23 mouse cellular contexts compared by ENCODE assay signal in the genomic region with DNA sequence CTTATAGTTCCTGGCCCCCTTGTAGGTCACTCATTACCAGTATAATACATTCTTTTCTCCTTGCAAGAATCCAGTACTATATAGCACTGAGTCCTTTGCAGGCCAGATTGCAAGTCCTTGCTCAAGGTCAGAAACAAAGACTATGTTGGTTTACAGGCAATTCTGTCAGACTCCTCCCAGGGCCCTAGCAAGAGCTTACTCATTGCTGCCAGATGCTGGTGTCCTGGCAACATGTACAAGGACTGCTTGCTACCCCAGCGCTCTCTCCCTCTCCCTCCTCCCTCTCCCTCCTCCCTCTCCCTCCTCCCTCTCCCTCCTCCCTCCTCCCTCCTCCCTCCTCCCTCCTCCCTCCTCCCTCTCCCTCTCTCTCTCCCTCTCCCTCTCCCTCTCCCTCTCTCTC. TPM values are rescaled to one million over a fixed set of nuclear protein-coding genes. Genes with fewer than 3 reads are reported as not detected.
DNase-seq lines count a peak whose midpoint lies in the region; ATAC-seq and TF ChIP-seq lines count a peak whose summit lies in the region.
"Had no signal": no experiment of that assay in that cellular context is flagged by ENCODE, and none has a peak within 500 bp of the region (broad histone marks: within the 10 kb centered on the region; RNA-seq: fewer than 3 reads in every experiment).

No protein-coding gene starts in this region.

- no peak overlapping the region for H3K27ac ChIP-seq in midbrain, postnatal 0 days (ENCODE audit: low read depth, low read length)
- no peak overlapping the region for H3K27ac ChIP-seq in midbrain, embryonic 16.5 days (ENCODE audit: low read length)
- H3K27ac ChIP-seq: forebrain, embryonic 10.5 days; heart, embryonic 10.5 days; hindbrain, embryonic 13.5 days; intestine, embryonic 15.5 days; liver, embryonic 14.5 days; lung, embryonic 15.5 days; midbrain, embryonic 10.5 days; neural tube, embryonic 12.5 days had no signal

- no peaks in the 10 kb centered on the region for H3K36me3 ChIP-seq in midbrain, postnatal 0 days (ENCODE audit: insufficient read depth, low read length)
- H3K36me3 ChIP-seq in midbrain, embryonic 16.5 days (ENCODE audit: control insufficient read depth, insufficient read depth, low read length), result no peaks in the 10 kb centered on the region
- H3K36me3 ChIP-seq: forebrain, embryonic 10.5 days; heart, embryonic 10.5 days; hindbrain, embryonic 13.5 days; intestine, embryonic 15.5 days; lung, embryonic 15.5 days; midbrain, embryonic 10.5 days; neural tube, embryonic 12.5 days had no signal

- H3K9me3 ChIP-seq in midbrain, postnatal 0 days (ENCODE audit: low read length), result no peaks in the 10 kb centered on the region
- H3K9me3 ChIP-seq in midbrain, embryonic 16.5 days (replicated peaks; ENCODE audit: control insufficient read depth, low read length, poor library complexity, severe bottlenecking), result no peaks in the 10 kb centered on the region
- H3K9me3 ChIP-seq: forebrain, embryonic 10.5 days; heart, embryonic 10.5 days; hindbrain, embryonic 13.5 days; intestine, embryonic 15.5 days; lung, embryonic 15.5 days; midbrain, embryonic 10.5 days; neural tube, embryonic 12.5 days had no signal

- H3K9ac ChIP-seq in midbrain, postnatal 0 days (replicated peaks; ENCODE audit: low read length, poor library complexity, severe bottlenecking), result no peak overlapping the region
- no peak overlapping the region for H3K9ac ChIP-seq in midbrain, embryonic 16.5 days (ENCODE audit: low read depth, low read length)
- H3K9ac ChIP-seq: forebrain, postnatal 0 days; hindbrain, embryonic 13.5 days; intestine, embryonic 15.5 days; liver, embryonic 14.5 days; lung, embryonic 15.5 days; neural tube, embryonic 12.5 days had no signal

- 56% methylated on average over 1 of the region's 1 CpGs for WGBS in midbrain, postnatal 0 days
- 64% methylated on average over 1 of the region's 1 CpGs for WGBS in midbrain, embryonic 16.5 days

- no peaks in the 10 kb centered on the region for H3K4me1 ChIP-seq in midbrain, postnatal 0 days (ENCODE audit: insufficient read depth, low read length)
- H3K4me1 ChIP-seq in midbrain, embryonic 16.5 days (ENCODE audit: control insufficient read depth, insufficient read depth, low read length), result no peaks in the 10 kb centered on the region
- H3K4me1 ChIP-seq: forebrain, embryonic 10.5 days; heart, embryonic 10.5 days; hindbrain, embryonic 13.5 days; intestine, embryonic 15.5 days; lung, embryonic 15.5 days; midbrain, embryonic 10.5 days; neural tube, embryonic 12.5 days had no signal

- ATAC-seq in midbrain, postnatal 0 days (ENCODE audit: low FRiP score), result no peak
- ATAC-seq in midbrain, embryonic 16.5 days, result no peak
- ATAC-seq in inflammation-experienced regulatory T-cells, adult 6 months, result no peak
- ATAC-seq: forebrain, postnatal 0 days; intestine, embryonic 15.5 days had no signal

- no peak overlapping the region for H3K4me3 ChIP-seq in midbrain, postnatal 0 days (ENCODE audit: low read depth, low read length)
- H3K4me3 ChIP-seq in midbrain, embryonic 16.5 days (ENCODE audit: low read depth, low read length), result no peak overlapping the region
- H3K4me3 ChIP-seq: forebrain, embryonic 10.5 days; heart, embryonic 10.5 days; hindbrain, embryonic 13.5 days; intestine, embryonic 15.5 days; lung, embryonic 15.5 days; midbrain, embryonic 10.5 days; neural tube, embryonic 12.5 days had no signal

- no peak for TF ChIP-seq CTCF in midbrain, postnatal 0 days (IDR thresholded peaks at IDR 0.05)

- H3K27me3 ChIP-seq in midbrain, postnatal 0 days (ENCODE audit: insufficient read depth, low read length), result no peaks in the 10 kb centered on the region
- no peaks in the 10 kb centered on the region; the same call in 1 of the 2 replicates for H3K27me3 ChIP-seq in midbrain, embryonic 16.5 days (ENCODE audit: control insufficient read depth, insufficient read depth, low read depth, low read length)
- H3K27me3 ChIP-seq: CH12.LX; intestine, embryonic 15.5 days; lung, embryonic 15.5 days; neural tube, embryonic 12.5 days had no signal

- peak; percentile 24 for DNase-seq in adrenal gland, postnatal 10 days
- no peak for DNase-seq in adrenal gland, adult 8-10 months
- DNase-seq in midbrain, postnatal 0 days (ENCODE audit: low spot score), result peak; percentile 47
- peak; percentile 67 for DNase-seq in brain, adult 2 months (ENCODE audit: low read depth, low spot score)
- DNase-seq in urinary bladder, postnatal 36 days (ENCODE audit: low spot score in 2 of 2), result no peak
- DNase-seq: cerebellum, adult 11-12 months; cerebellum, postnatal 25 days; embryo, embryonic 11 days; forebrain, postnatal 0 days; heart, postnatal 14 days; lung, postnatal 4 days; thymus, postnatal 25 days had no signal

- H3K4me2 ChIP-seq in midbrain, postnatal 0 days (ENCODE audit: low read depth, low read length, poor library complexity, severe bottlenecking), result no peak overlapping the region
- no peak overlapping the region for H3K4me2 ChIP-seq in midbrain, embryonic 16.5 days (ENCODE audit: low read length)
- H3K4me2 ChIP-seq: hindbrain, embryonic 13.5 days; intestine, embryonic 15.5 days; lung, embryonic 15.5 days; neural tube, embryonic 12.5 days had no signal

RNA-seq across cellular contexts. Expression of a gene that starts 56.0 kb away (rescaled TPM):
- total RNA-seq in adrenal gland, postnatal 10 days (2021), result 10 to 100 TPM; 11.0 to 12.4 TPM
- 10 to 100 TPM; 11.0 to 17.8 (median 14.9) TPM for total RNA-seq in adrenal gland, adult 8-10 months (2022)
- total RNA-seq in midbrain, postnatal 0 days (2014; rRNA removed), result 13.1 and 16.9 TPM in 2 replicates
- 8.0 and 9.0 TPM in 2 replicates for polyA plus RNA-seq in midbrain, postnatal 0 days (2015; fragmentation: Nextera tagmentation; extraction: Ambion mirVana)
- polyA plus RNA-seq in midbrain, embryonic 16.5 days (2015; fragmentation: Nextera tagmentation; extraction: Ambion mirVana), result 11.1 and 11.6 TPM in 2 replicates
- 10 to 100 TPM; 11.8 to 16.1 (median 13.2) TPM for polyA plus RNA-seq in inflammation-experienced regulatory T-cells, adult 6 months (2017; shearing (Covaris generic))

RNA-seq across cellular contexts. Expression of a gene that starts 56.3 kb away (rescaled TPM):
- total RNA-seq in adrenal gland, postnatal 10 days (2021), result 10 to 100 TPM; 17.2 to 26.9 TPM
- 10 to 100 TPM; 14.7 to 31.5 (median 22.8) TPM for total RNA-seq in adrenal gland, adult 8-10 months (2022)
- total RNA-seq in midbrain, postnatal 0 days (2014; rRNA removed), result 4.6 and 4.9 TPM in 2 replicates
- 10.7 and 15.1 TPM in 2 replicates for polyA plus RNA-seq in midbrain, postnatal 0 days (2015; fragmentation: Nextera tagmentation; extraction: Ambion mirVana)
- polyA plus RNA-seq in midbrain, embryonic 16.5 days (2015; fragmentation: Nextera tagmentation; extraction: Ambion mirVana), result 17.5 and 20.1 TPM in 2 replicates
- 10 to 100 TPM in 2 of 3 experiments, 1 to 10 TPM in 1; 8.9 to 10.9 (median 10.3) TPM for polyA plus RNA-seq in inflammation-experienced regulatory T-cells, adult 6 months (2017; shearing (Covaris generic))

Comparison
In these comparisons a context has a peak if more than half of its experiments do, and no peak if none do; other contexts are left out.
1. DNase-seq: peak in adrenal gland, postnatal 10 days (single experiment), midbrain, postnatal 0 days (single experiment) and brain, adult 2 months (single experiment); none in adrenal gland, adult 8-10 months (single experiment) and urinary bladder, postnatal 36 days (0 of 2).